Mouse (Mus musculus) cerebellum, postnatal 4 days (tissue): Measurements from ENCODE around the gene Camta1.
A peak's percentile ranks its signal among the peaks of the same experiment; 100 is the strongest.

Experiments
- DNase-seq, 2 experiments: peaks; one replicate each; pipeline ENCODE4 v3.0.0; 2022; ENCODE audit warnings: low spot score in 2 of 2, mixed read lengths in 1 of 2

The Camta1 gene

GRCm38 (mm10) chr4:151861806-151862739 is at the start of gene Camta1:
Camta1 (minus strand) TSS chr4:151861876.
- peak; percentile 95 to 99 for DNase-seq

GRCm38 (mm10) chr4:151908809-151909208 is 47.1 kb upstream of the Camta1 start:
- DNase-seq: no peak

GRCm38 (mm10) chr4:151907577-151908343 is 46.1 kb upstream of the Camta1 start:
- DNase-seq: no peak

GRCm38 (mm10) chr4:151905621-151906020 is 43.9 kb upstream of the Camta1 start:
- DNase-seq: no peak

- DNase-seq: no peak
Observed at GRCm38 (mm10) chr4:151904098-151904497, 42.4 kb upstream of the Camta1 start.

- no peak for DNase-seq
Observed at GRCm38 (mm10) chr4:151902689-151903241, 41.1 kb upstream of the Camta1 start.

GRCm38 (mm10) chr4:151902046-151902688 is 40.5 kb upstream of the Camta1 start:
- DNase-seq: no peak

- DNase-seq: no peak
Observed at GRCm38 (mm10) chr4:151901422-151901821, 39.7 kb upstream of the Camta1 start.

- no peak for DNase-seq
Observed at GRCm38 (mm10) chr4:151900735-151901134, 39.1 kb upstream of the Camta1 start.

GRCm38 (mm10) chr4:151899707-151900384 is 38.2 kb upstream of the Camta1 start:
- no peak for DNase-seq

- no peak for DNase-seq
Observed at GRCm38 (mm10) chr4:151898600-151899245, 37.0 kb upstream of the Camta1 start.

GRCm38 (mm10) chr4:151897069-151897617 is 35.5 kb upstream of the Camta1 start:
- no peak for DNase-seq

- no peak for DNase-seq
Observed at GRCm38 (mm10) chr4:151895624-151896023, 33.9 kb upstream of the Camta1 start.

- DNase-seq: no peak
Observed at GRCm38 (mm10) chr4:151894926-151895325, 33.2 kb upstream of the Camta1 start.

- DNase-seq: no peak
Observed at GRCm38 (mm10) chr4:151893241-151893640, 31.6 kb upstream of the Camta1 start.

- DNase-seq: no peak
Observed at GRCm38 (mm10) chr4:151881590-151881989, 19.9 kb upstream of the Camta1 start.

GRCm38 (mm10) chr4:151880044-151880690 is 18.5 kb upstream of the Camta1 start:
- no peak for DNase-seq

- DNase-seq: no peak
Observed at GRCm38 (mm10) chr4:151876400-151876799, 14.7 kb upstream of the Camta1 start.

- DNase-seq: no peak
Observed at GRCm38 (mm10) chr4:151863511-151863910, 1.8 kb upstream of the Camta1 start.

- peak; percentile 100 for DNase-seq
Observed at GRCm38 (mm10) chr4:151861471-151861805, 238 bp downstream of the Camta1 start.
